Mouse (Mus musculus) gastrocnemius, adult 8-10 months (tissue): Measurements from ENCODE around the gene C9orf72. TPM values are rescaled to one million over a fixed set of nuclear protein-coding genes. Genes with fewer than 3 reads are reported as not detected.
A peak's percentile ranks its signal among the peaks of the same experiment; 100 is the strongest.

Experiments
- DNase-seq, 2 experiments: peaks; one replicate each; pipeline ENCODE4 v3.0.0; 2022; ENCODE audit warnings: low spot score in 2 of 2
- total RNA-seq, 4 experiments: library from RNA; stranded (reverse); gene quantifications; 2 replicates each; pipeline ENCODE4 v1.2.4; 2022

Gene C9orf72
- total RNA-seq, 4 experiments from 2014 or later = 11.7 to 13.4 (median 12.2) TPM

GRCm38 (mm10) chr4:35177926-35178645, 47.9 kb downstream of the C9orf72 start:
- no peak for DNase-seq

GRCm38 (mm10) chr4:35175566-35175965, 50.4 kb downstream of the C9orf72 start:
- no peak for DNase-seq

DNA sequence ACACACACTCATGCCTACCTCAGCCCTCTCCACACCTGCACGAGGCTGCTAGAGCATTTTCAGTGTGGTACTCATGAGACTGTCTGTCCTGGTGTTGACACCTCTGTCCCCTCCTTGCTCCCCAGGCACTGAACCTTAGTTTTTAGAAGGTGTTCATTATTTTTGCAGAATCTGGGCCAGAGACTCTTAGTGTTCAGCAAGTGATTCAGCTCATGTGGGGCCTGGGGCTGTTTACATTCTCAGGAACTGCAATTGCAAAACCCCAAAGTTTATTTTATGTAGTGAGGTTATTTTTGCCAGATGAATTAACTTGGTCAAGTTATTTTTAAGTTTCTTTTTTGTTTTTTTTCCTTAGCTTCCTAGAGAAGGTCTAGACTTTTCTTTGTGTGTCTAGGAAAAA, 52.4 kb downstream of the C9orf72 start:
- DNase-seq = no peak

- no peak for DNase-seq
These were observed 53.5 kb downstream of the C9orf72 start for GRCm38 (mm10) chr4:35172471-35172870.

DNA sequence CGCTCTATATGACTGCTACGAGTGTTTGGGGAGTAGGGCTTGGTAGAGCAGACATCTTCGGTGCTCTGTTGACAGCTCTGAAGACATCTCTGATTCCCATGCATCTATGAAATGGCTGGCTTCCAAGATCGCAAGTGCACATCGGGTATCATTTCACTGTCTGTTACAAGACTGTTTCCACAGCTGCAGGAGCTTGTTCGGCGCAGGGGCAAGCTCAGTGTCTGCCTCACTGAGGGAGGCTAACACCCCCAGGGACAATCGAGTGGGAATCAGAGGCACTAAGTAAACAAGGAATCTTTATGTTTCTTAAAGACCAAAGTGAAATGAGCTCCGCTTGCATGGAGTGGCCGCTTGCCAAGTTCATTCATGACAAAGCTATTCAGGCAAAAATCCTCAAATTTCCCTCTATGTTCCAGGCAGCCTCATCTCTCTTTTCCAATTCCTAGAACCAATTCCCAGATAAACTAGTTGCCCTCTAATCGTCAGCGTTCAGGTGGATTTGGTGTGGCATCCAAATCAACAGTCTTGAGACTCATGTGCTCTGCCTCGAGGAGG, 56.3 kb downstream of the C9orf72 start:
- no peak for DNase-seq

DNA sequence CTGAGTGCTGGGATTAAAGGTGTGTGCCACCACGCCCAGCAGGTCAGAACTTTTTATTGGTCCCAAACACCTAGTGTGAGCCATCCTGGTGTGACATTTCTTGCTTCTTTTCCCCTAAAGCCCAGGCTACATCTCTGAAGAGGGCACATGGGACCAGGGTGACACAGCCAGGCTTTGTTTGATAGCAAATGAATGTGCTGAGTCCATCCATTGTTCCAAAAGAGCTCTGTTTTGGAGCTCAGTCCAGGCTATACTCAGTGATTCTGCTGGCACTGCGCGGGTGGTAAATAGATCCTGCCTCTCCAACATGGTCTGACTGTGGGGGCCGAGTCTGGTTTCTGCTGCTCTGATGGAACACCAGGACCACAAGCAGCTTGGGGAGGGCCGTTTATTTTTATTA, 58.1 kb downstream of the C9orf72 start:
- no peak for DNase-seq

DNA sequence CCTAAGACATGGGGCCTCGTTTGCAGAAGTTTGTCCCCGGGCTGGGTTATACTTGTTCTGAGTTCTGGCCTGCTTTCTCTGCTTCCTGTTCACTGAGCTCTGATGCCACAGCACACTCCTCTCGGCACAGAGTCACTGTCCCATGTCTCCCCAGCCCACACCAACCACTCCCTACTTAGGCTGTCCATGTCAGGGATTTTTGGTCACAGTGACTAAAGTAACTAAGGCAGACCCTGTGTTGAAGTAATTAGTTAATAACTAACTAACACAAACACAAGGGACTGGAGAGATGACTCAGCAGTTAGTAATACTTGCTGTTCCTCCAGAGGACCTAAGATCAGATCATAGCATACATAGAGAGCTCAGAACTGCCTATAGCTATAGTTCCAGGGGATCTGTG, 60.0 kb downstream of the C9orf72 start:
- DNase-seq = no peak

DNA sequence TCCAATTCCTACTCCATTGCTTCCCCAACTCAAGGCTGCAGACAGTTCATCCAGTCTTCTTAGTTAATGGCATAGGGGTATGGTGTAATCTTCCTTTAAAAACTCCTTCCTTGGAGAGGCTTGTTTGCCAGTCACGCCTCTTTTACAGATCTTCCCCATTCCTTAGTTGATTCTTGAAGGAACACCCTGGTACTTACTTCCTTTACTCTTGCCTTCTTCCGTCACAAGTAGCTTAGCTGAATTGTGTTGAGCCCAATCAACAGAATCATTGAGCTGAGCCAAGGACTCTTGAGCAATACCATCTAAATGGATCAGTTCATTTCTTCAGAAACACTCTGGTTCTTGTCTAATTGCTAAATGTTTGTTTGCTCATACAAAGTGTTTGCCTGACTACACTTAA, 60.7 kb downstream of the C9orf72 start:
- DNase-seq = no peak

DNA sequence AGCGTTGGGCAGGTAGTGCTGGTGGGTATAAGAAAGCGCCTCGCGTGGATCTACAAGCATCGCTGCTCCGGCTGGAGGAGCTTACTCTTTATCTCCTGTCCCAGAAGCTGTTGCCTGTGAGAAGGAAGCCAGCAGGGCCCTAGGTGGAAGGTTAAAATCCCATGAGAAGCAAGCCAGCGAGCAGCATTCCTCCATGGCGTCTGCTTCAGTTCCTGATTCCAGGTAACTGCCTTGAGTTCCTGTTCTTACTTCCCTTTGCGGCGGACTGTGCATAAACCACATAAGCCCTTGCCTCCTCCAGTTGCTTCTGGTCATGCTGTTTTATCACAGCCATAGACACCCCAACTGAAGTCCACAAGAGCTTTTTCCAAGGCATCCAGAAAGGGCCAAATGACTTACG, 68.2 kb downstream of the C9orf72 start:
- DNase-seq = no peak

DNA sequence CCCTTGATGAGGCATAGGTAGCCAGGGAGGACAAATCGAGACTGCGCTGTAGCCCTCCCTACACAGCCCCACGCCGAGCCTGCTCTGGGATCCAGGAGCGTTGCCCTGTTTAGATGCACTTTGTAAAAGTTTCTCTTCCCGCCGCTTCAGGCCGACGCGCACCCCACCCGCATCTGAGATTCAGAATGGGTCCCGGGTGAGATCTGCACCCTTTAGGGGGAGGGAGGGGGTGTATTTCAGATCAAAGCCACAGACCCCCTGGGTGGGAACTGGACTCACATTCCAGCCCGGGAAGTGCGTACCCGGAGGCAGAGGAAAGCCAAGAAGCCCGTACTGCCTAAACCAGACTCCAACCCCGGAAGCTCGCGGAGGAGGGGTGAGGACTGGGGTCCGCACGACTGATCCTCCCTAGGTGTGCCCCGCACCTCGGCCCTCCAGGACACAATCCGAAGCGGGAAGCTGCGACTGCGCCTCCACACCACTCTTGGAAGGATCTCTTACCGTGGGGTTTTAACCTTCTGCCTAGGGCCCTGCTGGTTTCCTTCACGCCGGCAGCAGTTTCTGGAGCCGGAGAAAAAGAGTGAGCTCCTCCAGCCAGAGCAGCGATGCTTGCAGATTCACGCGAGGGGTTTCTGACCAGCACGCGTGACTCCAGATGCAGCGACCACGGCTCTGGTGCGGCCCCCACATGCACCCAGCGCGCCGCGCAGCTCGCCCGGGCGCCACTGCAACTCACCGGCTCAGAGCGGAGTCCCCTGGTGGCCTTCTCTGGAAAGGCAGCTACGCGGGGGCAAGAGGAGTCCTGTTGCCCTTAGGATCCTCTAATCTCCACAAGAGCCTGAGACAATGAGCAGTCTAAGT, 69.0 kb downstream of the C9orf72 start, which contains the start of gene Mob3b:
TSS of gene Mob3b (minus strand) at position 734 of the 861 bp plus-strand sequence.
- DNase-seq = peak; percentile 62 to 65

GRCm38 (mm10) chr4:35156149-35156611, 69.8 kb downstream of the C9orf72 start:
- DNase-seq = peak in 1 of 2 experiments; percentile 34

GRCm38 (mm10) chr4:35155132-35155922, 70.6 kb downstream of the C9orf72 start:
- no peak for DNase-seq

GRCm38 (mm10) chr4:35154051-35154450, 71.9 kb downstream of the C9orf72 start:
- DNase-seq = no peak

GRCm38 (mm10) chr4:35151756-35152155, 74.2 kb downstream of the C9orf72 start, which contains the start of gene Ifnk:
Gene Ifnk (plus strand): TSS chr4:35152056.
- DNase-seq = no peak

DNA sequence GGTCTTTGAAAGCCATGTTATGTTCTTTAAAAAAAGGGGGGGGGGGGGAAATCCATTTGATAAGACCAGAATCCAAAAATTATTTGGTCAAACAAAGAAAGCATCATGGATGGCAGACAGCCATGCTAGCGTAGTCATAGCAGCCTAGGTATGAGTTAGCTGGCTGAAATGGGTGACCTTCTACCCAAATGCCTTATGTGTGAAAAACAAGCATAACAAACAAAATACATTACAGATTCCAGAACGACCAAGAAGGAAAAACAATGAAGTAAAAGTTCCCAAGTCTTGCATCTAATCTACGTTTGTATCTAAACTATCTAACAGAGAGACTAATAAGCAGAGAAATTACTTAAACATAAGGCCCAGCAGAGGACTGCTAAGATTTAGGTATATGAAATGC, 75.3 kb downstream of the C9orf72 start:
- DNase-seq = no peak

DNA sequence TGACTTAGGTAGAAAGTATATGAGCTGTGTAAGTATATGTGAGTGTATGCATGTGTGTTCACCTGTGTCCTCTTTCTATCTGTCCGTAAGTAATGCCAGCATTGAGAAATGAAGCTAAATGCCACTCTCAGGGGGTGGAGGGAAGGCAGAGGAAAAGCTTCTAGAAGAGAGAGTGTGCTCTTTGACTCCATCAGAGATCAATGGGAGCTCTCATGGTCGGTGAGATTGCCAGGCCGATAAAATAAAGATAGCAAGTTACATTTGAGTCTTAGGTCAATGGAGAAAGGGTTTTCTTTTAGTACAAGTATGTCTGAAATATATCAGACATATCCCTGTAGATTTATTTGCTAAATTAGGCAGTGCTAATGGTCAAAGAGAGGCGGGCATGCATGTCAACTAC, 77.6 kb downstream of the C9orf72 start:
- DNase-seq = no peak

GRCm38 (mm10) chr4:35146597-35146996, 79.4 kb downstream of the C9orf72 start:
- no peak for DNase-seq

DNA sequence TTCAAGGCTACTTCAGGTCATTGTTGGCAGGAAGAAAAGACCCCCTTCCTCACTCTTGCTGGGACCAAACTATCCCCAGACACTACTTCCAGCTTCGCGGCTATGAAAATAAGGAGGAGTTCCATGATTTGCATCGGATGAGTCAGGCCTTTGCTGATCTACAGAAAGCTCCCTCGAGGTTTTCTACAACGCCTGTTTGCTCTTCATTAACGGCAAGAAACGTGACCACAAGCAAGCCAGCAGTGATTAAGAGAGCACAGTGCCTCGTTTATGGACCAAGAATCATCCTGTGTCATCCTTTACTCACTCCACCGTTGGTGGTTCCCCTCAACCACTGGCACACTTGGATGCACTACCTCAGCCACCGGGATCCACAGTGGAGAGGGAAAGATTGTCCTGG, 80.2 kb downstream of the C9orf72 start:
- DNase-seq = no peak

DNA sequence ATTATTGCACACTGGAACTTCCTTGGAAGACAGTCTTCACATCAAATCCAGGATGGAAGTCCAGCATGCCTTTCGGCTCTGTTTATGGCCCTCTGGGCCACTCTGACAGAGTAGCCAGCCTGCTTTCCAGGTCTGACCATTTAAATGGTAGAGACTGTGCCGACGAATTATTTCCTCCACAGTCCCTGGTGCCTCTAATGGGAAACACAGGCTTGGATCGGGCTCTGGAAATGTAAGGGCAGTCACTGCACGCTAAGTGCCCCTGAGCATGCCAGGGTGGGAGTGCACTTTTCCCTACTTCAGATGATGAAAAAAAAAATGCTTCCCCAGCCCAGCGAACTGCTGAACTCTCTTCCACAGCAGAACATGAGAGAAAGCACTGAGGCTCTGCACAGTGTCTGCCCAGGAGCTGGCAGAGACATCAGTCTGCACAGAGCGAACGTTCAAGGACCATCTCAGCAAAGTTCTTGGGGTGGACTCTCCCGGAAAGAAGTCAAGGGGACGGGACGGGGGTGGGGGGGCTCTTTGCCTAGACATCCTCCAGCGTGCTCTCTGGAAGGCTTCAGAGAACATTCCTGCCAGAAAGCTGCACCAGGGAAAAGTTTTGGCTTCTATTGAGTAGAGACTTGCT, 82.4 kb downstream of the C9orf72 start:
- DNase-seq = no peak
